Mouse (Mus musculus): ENCODE measurements around the gene Pla2g4d. TPM values are rescaled to one million over a fixed set of nuclear protein-coding genes. Genes with fewer than 3 reads are reported as not detected.
"Not testable (repeated sequence)": the region's sequence is repeated elsewhere in the genome, so short reads cannot be mapped to it uniquely, and the experiment has no call there.

Pla2g4d gene
- polyA plus RNA-seq, 1 experiment from 2014 or later: not detected

DNA sequence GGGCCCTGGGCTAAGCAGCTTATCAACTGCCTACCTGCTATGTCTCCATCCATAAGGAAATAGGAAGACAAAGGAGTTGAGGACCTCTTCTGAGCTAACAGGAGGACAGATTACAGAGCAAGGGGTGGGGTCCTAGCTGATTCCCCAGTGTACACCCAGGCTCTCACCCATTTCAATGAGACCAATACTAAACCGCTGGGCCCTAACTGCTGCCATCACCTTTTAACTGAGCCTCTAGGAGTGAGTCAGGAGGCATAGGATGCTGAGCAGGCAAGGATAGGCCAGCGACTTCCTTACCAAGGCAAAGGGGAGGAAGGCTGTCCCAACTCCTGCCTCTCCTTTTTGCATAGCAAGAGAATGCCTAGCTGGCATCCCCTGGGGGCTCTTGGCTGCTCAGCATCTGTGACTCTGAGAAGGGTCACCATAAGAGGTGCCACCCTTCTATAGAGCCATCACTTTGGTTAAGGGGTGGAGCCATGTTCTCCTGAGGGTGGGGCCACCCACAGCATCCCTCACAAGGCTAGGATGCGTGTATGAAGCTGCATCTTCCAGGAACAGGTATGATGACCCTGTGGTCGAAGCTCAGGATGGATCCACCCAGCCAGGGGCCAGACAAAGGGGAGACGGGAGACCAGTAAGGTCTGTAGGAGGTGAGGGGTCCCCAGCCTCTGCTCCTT is 46.1 kb downstream of the Pla2g4d start:
- H3K4me3 ChIP-seq (ENCODE audit: inconsistent target): no peak overlapping the region
- no peaks in the 10 kb centered on the region for H3K36me3 ChIP-seq (ENCODE audit: inconsistent target)
- no peak overlapping the region for H3K27ac ChIP-seq
- H3K79me2 ChIP-seq (ENCODE audit: inconsistent target): no peaks in the 10 kb centered on the region
- WGBS (ENCODE audit: missing documents): 86% methylated on average over 5 of the region's 5 CpGs

DNA sequence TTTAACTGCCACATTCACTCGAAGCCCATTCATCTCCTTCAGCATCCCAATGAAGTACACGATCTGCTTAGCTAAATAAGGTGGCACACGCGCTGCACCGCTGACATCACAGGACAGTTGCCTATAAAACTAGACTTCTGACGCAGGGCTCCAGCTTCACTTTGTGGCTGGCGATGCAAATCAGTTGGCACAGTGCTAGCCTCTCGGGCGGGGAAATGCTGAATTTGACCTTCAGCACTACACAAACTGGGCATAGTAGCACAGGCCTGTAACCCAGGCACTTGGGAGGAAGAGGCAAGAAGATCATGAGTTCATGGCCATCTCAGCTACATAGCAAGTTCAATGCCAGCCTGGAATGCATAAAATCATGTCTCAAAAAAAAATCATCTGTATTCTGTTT is 50.3 kb downstream of the Pla2g4d start:
- WGBS (ENCODE audit: missing documents): 94% methylated on average over 4 of the region's 9 CpGs
- not testable (repeated sequence) for H3K36me3 ChIP-seq (ENCODE audit: inconsistent target); H3K79me2 ChIP-seq (ENCODE audit: inconsistent target); H3K4me3 ChIP-seq (ENCODE audit: inconsistent target); H3K27ac ChIP-seq

DNA sequence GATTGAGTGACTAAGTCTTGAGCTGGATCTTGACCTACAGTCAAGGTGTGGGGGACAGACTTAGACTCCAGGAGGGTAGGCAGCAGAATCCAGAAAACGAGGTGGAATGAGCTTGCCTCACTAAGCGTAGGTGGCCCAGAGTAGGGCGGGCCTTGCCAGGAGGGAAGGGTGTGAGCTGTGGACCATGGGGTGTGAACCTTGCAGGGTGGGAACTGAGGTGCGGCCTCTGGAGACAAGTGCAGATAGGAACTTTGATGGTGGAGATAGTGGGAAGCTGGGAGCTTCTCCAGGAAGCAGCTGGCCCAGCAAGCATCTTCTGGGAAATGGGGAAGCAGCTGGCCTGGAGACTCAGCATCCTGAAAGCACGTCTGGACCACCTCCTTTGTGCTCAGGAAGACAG is 51.2 kb downstream of the Pla2g4d start:
- WGBS (ENCODE audit: missing documents): 86% methylated on average over 5 of the region's 5 CpGs
- H3K79me2 ChIP-seq (ENCODE audit: inconsistent target): no peaks in the 10 kb centered on the region
- H3K27ac ChIP-seq: no peak overlapping the region
- no peak overlapping the region for H3K4me3 ChIP-seq (ENCODE audit: inconsistent target)
- no peaks in the 10 kb centered on the region for H3K36me3 ChIP-seq (ENCODE audit: inconsistent target)

DNA sequence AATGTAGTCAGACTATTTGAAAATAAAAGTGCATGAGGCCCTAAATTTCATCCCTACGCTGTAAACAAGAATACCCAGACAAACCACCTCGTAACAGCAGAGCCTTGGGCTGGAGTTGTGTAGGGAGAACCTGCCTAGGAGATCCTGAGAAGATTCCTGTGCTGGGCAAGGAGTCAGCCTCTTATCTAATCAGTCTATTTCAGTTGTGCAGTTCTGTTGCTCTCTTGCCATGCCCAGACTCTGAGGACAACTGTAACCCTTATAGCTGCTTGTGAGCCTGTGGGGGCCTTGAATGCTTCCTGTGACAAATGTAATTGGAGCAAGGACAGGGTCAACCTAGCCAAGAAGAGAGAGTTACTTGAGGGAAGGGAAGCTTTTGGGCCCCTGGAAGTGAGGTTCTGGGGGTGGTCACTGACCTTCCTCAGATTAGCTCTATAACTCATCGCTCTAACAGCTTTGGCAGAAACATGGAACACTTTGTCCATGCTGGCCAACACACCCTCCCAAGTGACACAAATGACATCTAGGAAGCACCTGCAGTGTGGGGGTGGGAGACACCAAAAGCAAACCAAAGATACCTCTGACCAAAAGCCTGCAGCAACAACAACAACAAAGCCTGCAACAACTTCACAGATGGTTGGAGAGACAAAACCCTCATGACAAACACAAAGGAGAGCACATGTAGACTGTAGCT is 52.9 kb downstream of the Pla2g4d start:
- WGBS (ENCODE audit: missing documents): 89% methylated on average over 3 of the region's 3 CpGs
- Histone ChIP-seq H3K79me2 (ENCODE audit: inconsistent target) (no peaks in the 10 kb centered on the region), H3K4me3 (ENCODE audit: inconsistent target) (no peak overlapping the region), H3K36me3 (ENCODE audit: inconsistent target) (no peaks in the 10 kb centered on the region), H3K27ac (no peak overlapping the region)

DNA sequence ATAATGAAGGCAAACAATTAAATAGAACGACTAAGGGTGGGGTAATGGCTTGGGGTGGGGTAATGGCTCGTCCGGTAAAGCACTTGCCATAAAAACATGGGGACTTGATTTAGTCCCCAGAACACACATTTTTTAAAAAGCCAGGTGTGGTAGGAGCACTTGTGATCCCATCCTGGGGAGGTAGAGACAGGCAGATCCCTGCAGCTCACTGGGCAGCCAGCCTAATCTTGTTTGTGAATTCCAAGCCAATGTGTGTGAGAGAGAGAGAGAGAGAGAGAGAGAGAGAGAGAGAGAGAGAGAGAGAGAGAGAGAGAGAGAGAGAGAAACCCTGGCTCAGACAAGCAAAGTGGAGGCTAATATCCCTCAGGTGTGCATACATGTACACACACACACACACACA is 53.6 kb downstream of the Pla2g4d start:
- no peaks in the 10 kb centered on the region for H3K36me3 ChIP-seq (ENCODE audit: inconsistent target)
- H3K4me3 ChIP-seq (ENCODE audit: inconsistent target): no peak overlapping the region
- H3K27ac ChIP-seq: no peak overlapping the region
- 72% methylated on average over 3 of the region's 3 CpGs for WGBS (ENCODE audit: missing documents)
- H3K79me2 ChIP-seq (ENCODE audit: inconsistent target): no peaks in the 10 kb centered on the region

DNA sequence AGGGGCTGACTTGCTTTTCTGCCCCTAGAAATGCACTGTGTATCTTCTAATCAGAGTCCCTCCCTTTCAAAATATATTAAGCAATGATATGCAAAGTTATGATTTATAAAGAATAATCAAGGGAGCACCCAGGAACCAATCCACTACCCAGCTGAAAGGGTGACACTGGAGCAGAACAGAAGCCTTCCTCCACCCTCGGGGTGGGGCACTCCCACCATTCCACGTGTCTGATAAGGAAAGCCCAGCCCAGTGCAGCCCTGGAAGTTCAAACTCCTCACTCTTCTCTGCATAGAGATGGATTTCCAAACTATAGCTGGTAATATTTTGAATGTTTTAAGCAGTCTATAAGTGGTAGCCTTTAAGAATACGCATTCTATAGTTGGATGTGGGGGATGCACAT is 57.4 kb downstream of the Pla2g4d start:
- WGBS (ENCODE audit: missing documents): 63% methylated on average over 3 of the region's 3 CpGs
- Histone ChIP-seq H3K79me2 (ENCODE audit: inconsistent target) (no peaks in the 10 kb centered on the region), H3K27ac (no peak overlapping the region), H3K4me3 (ENCODE audit: inconsistent target) (no peak overlapping the region), H3K36me3 (ENCODE audit: inconsistent target) (no peaks in the 10 kb centered on the region)

Other genes with a start within 250 kb of the Pla2g4d start
- gene Ehd4, start 134.6 kb downstream of the Pla2g4d start, polyA plus RNA-seq (2018): 253 to 336 TPM (median 297 TPM) in 3 replicates
- not detected in 3 replicates for gene Pla2g4e, start 43.9 kb downstream of the Pla2g4d start, polyA plus RNA-seq (2018)
- gene Pla2g4f, start 25.0 kb upstream of the Pla2g4d start, polyA plus RNA-seq (2018): not detected in 3 replicates
- gene Vps39, start 63.9 kb upstream of the Pla2g4d start, polyA plus RNA-seq (2018): 36.5 to 75.0 TPM (median 54.4 TPM) in 3 replicates
- 6.3 to 14.6 TPM (median 9.9 TPM) in 3 replicates for gene Ganc, start 114.7 kb upstream of the Pla2g4d start, polyA plus RNA-seq (2018)
- gene Tmem87a, start 114.9 kb upstream of the Pla2g4d start, polyA plus RNA-seq (2018): 38.8 to 52.5 TPM (median 44.9 TPM) in 3 replicates
- gene Capn3, start 166.8 kb upstream of the Pla2g4d start, polyA plus RNA-seq (2018): 0.22 to 0.67 TPM (median 0.42 TPM) in 3 replicates

Data from macrophage (primary cell).